In genomic region chr6:90434687-90435086, GRCm38 (mm10) we compare ENCODE assay signal across 10 mouse cellular contexts. TPM values are rescaled to one million over a fixed set of nuclear protein-coding genes. Genes with fewer than 3 reads are reported as not detected.
A peak's percentile ranks its signal among the peaks of the same experiment; 100 is the strongest.
DNase-seq lines count a peak whose midpoint lies in the region; ATAC-seq and TF ChIP-seq lines count a peak whose summit lies in the region.
"Had no signal": no experiment of that assay in that cellular context is flagged by ENCODE, and none has a peak within 500 bp of the region (broad histone marks: within the 10 kb centered on the region; RNA-seq: fewer than 3 reads in every experiment).

No protein-coding gene starts in this region.

- no peak for DNase-seq in intestine, embryonic 14.5 days (ENCODE audit: low spot score)
- no peak for DNase-seq in ES-E14 (ENCODE audit: low read depth, low spot score)
- DNase-seq in hindbrain, embryonic 14.5 days (ENCODE audit: low spot score), result no peak
- no peak for DNase-seq in midbrain, embryonic 14.5 days
- DNase-seq in natural killer cell, adult 2 months (ENCODE audit: low spot score in 2 of 2), result no peak
- DNase-seq in gastrocnemius, adult 2 months, result no peak
- no peak for DNase-seq in heart, adult 8-10 months (ENCODE audit: low spot score)

- intact Hi-C loops in gastrocnemius, adult 2 months (cut with DNase I), result loop anchor here (5.0 kb wide), 1 partner anchor 103 kb away; no protein-coding TSS in a partner anchor

- no peak for TF ChIP-seq CTCF in intestine, postnatal 0 days (IDR thresholded peaks at IDR 0.05; ENCODE audit: low read depth)
- no peak for TF ChIP-seq CTCF in gastrocnemius, adult 2 months (IDR thresholded peaks at IDR 0.05)

- peak; percentile 60 for ATAC-seq in intestine, embryonic 14.5 days (replicated peaks; ENCODE audit: low FRiP score, low TSS enrichment, low read depth)
- no peak; the same call in 1 of the 2 replicates for ATAC-seq in intestine, postnatal 0 days
- peak; percentile 65; the same call in 1 of the 2 replicates for ATAC-seq in hindbrain, embryonic 14.5 days (ENCODE audit: low FRiP score)
- peak; percentile 11; the same call in 1 of the 2 replicates for ATAC-seq in midbrain, embryonic 14.5 days (ENCODE audit: low FRiP score, low TSS enrichment)

- no peak overlapping the region for H3K4me3 ChIP-seq in intestine, embryonic 14.5 days (ENCODE audit: low read depth, low read length)
- H3K4me3 ChIP-seq in intestine, postnatal 0 days (ENCODE audit: low read depth, low read length), result no peak overlapping the region
- no peak overlapping the region for H3K4me3 ChIP-seq in ES-E14 (ENCODE audit: insufficient read depth in 1 of 2, low read depth in 1 of 2, low read length in 2 of 2, poor library complexity in 1 of 2, severe bottlenecking in 1 of 2)
- H3K4me3 ChIP-seq in hindbrain, embryonic 14.5 days (replicated peaks; ENCODE audit: low read length), result no peak overlapping the region
- no peak overlapping the region for H3K4me3 ChIP-seq in midbrain, embryonic 14.5 days (replicated peaks; ENCODE audit: low read depth, low read length)
- no peak overlapping the region for H3K4me3 ChIP-seq in gastrocnemius, adult 2 months
- H3K4me3 ChIP-seq: heart, embryonic 12.5 days; megakaryocyte, embryonic 14.5 days had no signal

- H3K36me3 ChIP-seq in intestine, embryonic 14.5 days (ENCODE audit: control insufficient read depth, insufficient read depth, low read length), result no peaks in the 10 kb centered on the region
- H3K36me3 ChIP-seq in intestine, postnatal 0 days (ENCODE audit: control insufficient read depth, insufficient read depth), result no peaks in the 10 kb centered on the region
- peaks cover 8% of the 10 kb centered on the region for H3K36me3 ChIP-seq in ES-E14 (ENCODE audit: control insufficient read depth, insufficient read depth, low read length, poor library complexity, severe bottlenecking)
- no peaks in the 10 kb centered on the region for H3K36me3 ChIP-seq in hindbrain, embryonic 14.5 days (replicated peaks; ENCODE audit: control insufficient read depth, insufficient read depth)
- no peaks in the 10 kb centered on the region for H3K36me3 ChIP-seq in midbrain, embryonic 14.5 days (ENCODE audit: control insufficient read depth, insufficient read depth, low read length)
- H3K36me3 ChIP-seq: heart, embryonic 12.5 days had no signal

- in situ Hi-C loops in ES-E14 (cut with MboI; ENCODE audit: low sequenced_read_pairs in 2 of 2, unreplicated experiment in 2 of 2), result no loop called here

- H3K27ac ChIP-seq in intestine, embryonic 14.5 days (ENCODE audit: low read depth), result no peak overlapping the region
- no peak overlapping the region for H3K27ac ChIP-seq in intestine, postnatal 0 days (ENCODE audit: low read depth, low read length)
- peak overlapping the region; percentile 19; the same call in 1 of the 2 replicates for H3K27ac ChIP-seq in ES-E14 (ENCODE audit: insufficient read depth, low read depth, low read length, poor library complexity, severe bottlenecking)
- no peak overlapping the region for H3K27ac ChIP-seq in hindbrain, embryonic 14.5 days
- no peak overlapping the region for H3K27ac ChIP-seq in midbrain, embryonic 14.5 days (replicated peaks; ENCODE audit: low read depth, low read length)
- H3K27ac ChIP-seq in gastrocnemius, adult 2 months, result no peak overlapping the region

- no peaks in the 10 kb centered on the region for H3K4me1 ChIP-seq in intestine, embryonic 14.5 days (replicated peaks; ENCODE audit: control insufficient read depth, insufficient read depth, low read length)
- H3K4me1 ChIP-seq in intestine, postnatal 0 days (replicated peaks; ENCODE audit: control insufficient read depth, insufficient read depth, low read length), result no peaks in the 10 kb centered on the region
- peaks cover 0 to 19% of the 10 kb centered on the region in 2 experiments; a peak in 3 of 4 replicates for H3K4me1 ChIP-seq in ES-E14 (ENCODE audit: control insufficient read depth in 2 of 2, insufficient read depth in 2 of 2, low read length in 2 of 2, poor library complexity in 1 of 2)
- no peaks in the 10 kb centered on the region for H3K4me1 ChIP-seq in hindbrain, embryonic 14.5 days (replicated peaks; ENCODE audit: control insufficient read depth, insufficient read depth, low read length)
- no peaks in the 10 kb centered on the region for H3K4me1 ChIP-seq in midbrain, embryonic 14.5 days (ENCODE audit: control insufficient read depth, insufficient read depth, low read length)
- H3K4me1 ChIP-seq: heart, embryonic 12.5 days had no signal

- H3K4me2 ChIP-seq in intestine, embryonic 14.5 days (ENCODE audit: low read length), result no peak overlapping the region
- no peak overlapping the region for H3K4me2 ChIP-seq in intestine, postnatal 0 days (replicated peaks; ENCODE audit: low read depth)
- H3K4me2 ChIP-seq in hindbrain, embryonic 14.5 days (replicated peaks), result no peak overlapping the region
- H3K4me2 ChIP-seq in midbrain, embryonic 14.5 days (ENCODE audit: low read length), result no peak overlapping the region
- H3K4me2 ChIP-seq: heart, embryonic 12.5 days had no signal

- no peak overlapping the region for H3K9ac ChIP-seq in intestine, embryonic 14.5 days (ENCODE audit: low read length)
- no peak overlapping the region for H3K9ac ChIP-seq in intestine, postnatal 0 days (ENCODE audit: low read depth, low read length)
- H3K9ac ChIP-seq in ES-E14 (ENCODE audit: insufficient read depth, low read depth, low read length, poor library complexity, severe bottlenecking), result no peak overlapping the region; the same call in 1 of the 2 replicates
- H3K9ac ChIP-seq in hindbrain, embryonic 14.5 days, result no peak overlapping the region
- no peak overlapping the region for H3K9ac ChIP-seq in midbrain, embryonic 14.5 days (replicated peaks; ENCODE audit: low read length)
- H3K9ac ChIP-seq: heart, embryonic 12.5 days had no signal

- H3K9me3 ChIP-seq in intestine, embryonic 14.5 days (ENCODE audit: control insufficient read depth, low read length), result 0 out of 2 replicates have a peak, but pooled peaks cover 4% of the 10 kb centered on the region
- H3K9me3 ChIP-seq in intestine, postnatal 0 days (ENCODE audit: control insufficient read depth), result no peaks in the 10 kb centered on the region
- H3K9me3 ChIP-seq in ES-E14 (ENCODE audit: control insufficient read depth, insufficient read depth, low read depth, low read length), result no peaks in the 10 kb centered on the region
- H3K9me3 ChIP-seq in hindbrain, embryonic 14.5 days (ENCODE audit: control insufficient read depth, low read length), result peaks cover 4% of the 10 kb centered on the region; the same call in 1 of the 2 replicates
- H3K9me3 ChIP-seq in midbrain, embryonic 14.5 days (ENCODE audit: control insufficient read depth, low read length), result no peaks in the 10 kb centered on the region
- H3K9me3 ChIP-seq: megakaryocyte, embryonic 14.5 days had no signal

- WGBS in intestine, embryonic 14.5 days, result 65% methylated on average over 3 of the region's 3 CpGs
- WGBS in intestine, postnatal 0 days, result 67% methylated on average over 3 of the region's 3 CpGs
- 69% methylated on average over 3 of the region's 3 CpGs for WGBS in hindbrain, embryonic 14.5 days
- 74% methylated on average over 3 of the region's 3 CpGs for WGBS in midbrain, embryonic 14.5 days

- no peaks in the 10 kb centered on the region for H3K27me3 ChIP-seq in intestine, embryonic 14.5 days (replicated peaks; ENCODE audit: control insufficient read depth, insufficient read depth, low read length)
- H3K27me3 ChIP-seq in intestine, postnatal 0 days (replicated peaks; ENCODE audit: control insufficient read depth, insufficient read depth, low read length), result no peaks in the 10 kb centered on the region
- no peaks in the 10 kb centered on the region for H3K27me3 ChIP-seq in hindbrain, embryonic 14.5 days (ENCODE audit: control insufficient read depth, insufficient read depth, low read length)
- no peaks in the 10 kb centered on the region for H3K27me3 ChIP-seq in midbrain, embryonic 14.5 days (ENCODE audit: control insufficient read depth, insufficient read depth, low read length)

TF ChIP-seq in ES-E14, 5 proteins besides CTCF, POLR2A, EP300 and RAD21:
- TF ChIP-seq HCFC1 (IDR thresholded peaks at IDR 0.05; ENCODE audit: borderline replicate concordance, insufficient read depth, low read length), result no peak
- TF ChIP-seq ZC3H11A (IDR thresholded peaks at IDR 0.05; ENCODE audit: borderline replicate concordance, low read depth, low read length), result no peak
- TF ChIP-seq CHD2 (IDR thresholded peaks at IDR 0.05; ENCODE audit: low read depth, low read length), result no peak
- no peak for TF ChIP-seq ZNF384 (IDR thresholded peaks at IDR 0.05; ENCODE audit: low read depth, low read length)
- TF ChIP-seq MAFK (IDR thresholded peaks at IDR 0.05; ENCODE audit: insufficient read depth, low read depth, low read length), result no peak

RNA-seq across cellular contexts. Expression of gene Cfap100, which starts 6.1 kb away (rescaled TPM):
- polyA plus RNA-seq in intestine, embryonic 14.5 days (2014; fragmentation: Nextera tagmentation; extraction: Ambion mirVana), result 0.46 TPM in 2 replicates
- 0.07 TPM in 1 of 2 replicates, not detected in the other for polyA plus RNA-seq in intestine, postnatal 0 days (2015; fragmentation: Nextera tagmentation; extraction: Ambion mirVana)
- total RNA-seq in ES-E14 (2012; rRNA removed), result 0.98 and 1.0 TPM in 2 replicates
- polyA plus RNA-seq in hindbrain, embryonic 14.5 days (2014; fragmentation: Nextera tagmentation; extraction: Ambion mirVana), result 5.6 and 5.7 TPM in 2 replicates
- polyA plus RNA-seq in midbrain, embryonic 14.5 days (2014; fragmentation: Nextera tagmentation; extraction: Ambion mirVana), result 7.2 and 11.1 TPM in 2 replicates
- under 1 TPM; 0.11 to 0.13 TPM for total RNA-seq in gastrocnemius, adult 2 months (2021)
- under 1 TPM in 2 of 4 experiments, not detected in 2; 0.22 to 0.90 TPM for total RNA-seq in heart, adult 8-10 months (2022)

RNA-seq across cellular contexts. Expression of gene Klf15, which starts 27.7 kb away (rescaled TPM):
- polyA plus RNA-seq in intestine, embryonic 14.5 days (2014; fragmentation: Nextera tagmentation; extraction: Ambion mirVana), result 3.0 and 5.1 TPM in 2 replicates
- 0.51 and 0.86 TPM in 2 replicates for polyA plus RNA-seq in intestine, postnatal 0 days (2015; fragmentation: Nextera tagmentation; extraction: Ambion mirVana)
- 6.4 and 11.3 TPM in 2 replicates for total RNA-seq in ES-E14 (2012; rRNA removed)
- polyA plus RNA-seq in hindbrain, embryonic 14.5 days (2014; fragmentation: Nextera tagmentation; extraction: Ambion mirVana), result 15.7 and 16.2 TPM in 2 replicates
- polyA plus RNA-seq in midbrain, embryonic 14.5 days (2014; fragmentation: Nextera tagmentation; extraction: Ambion mirVana), result 13.9 and 14.2 TPM in 2 replicates
- 10 to 100 TPM; 54.4 to 64.4 TPM for total RNA-seq in gastrocnemius, adult 2 months (2021)
- 10 to 100 TPM; 55.7 to 79.2 (median 65.3) TPM for total RNA-seq in heart, adult 8-10 months (2022)

RNA-seq across cellular contexts. Expression of gene Aldh1l1, which starts 51.5 kb away (rescaled TPM):
- polyA plus RNA-seq in intestine, embryonic 14.5 days (2014; fragmentation: Nextera tagmentation; extraction: Ambion mirVana), result 5.2 and 7.8 TPM in 2 replicates
- 12.1 and 15.6 TPM in 2 replicates for polyA plus RNA-seq in intestine, postnatal 0 days (2015; fragmentation: Nextera tagmentation; extraction: Ambion mirVana)
- 3.9 and 4.0 TPM in 2 replicates for total RNA-seq in ES-E14 (2012; rRNA removed)
- polyA plus RNA-seq in hindbrain, embryonic 14.5 days (2014; fragmentation: Nextera tagmentation; extraction: Ambion mirVana), result 47.0 and 53.8 TPM in 2 replicates
- polyA plus RNA-seq in midbrain, embryonic 14.5 days (2014; fragmentation: Nextera tagmentation; extraction: Ambion mirVana), result 44.5 and 51.9 TPM in 2 replicates
- 1 to 10 TPM; 3.6 to 5.3 TPM for total RNA-seq in gastrocnemius, adult 2 months (2021)
- total RNA-seq in heart, adult 8-10 months (2022), result 1 to 10 TPM; 1.8 to 5.1 (median 3.7) TPM
